Mouse (Mus musculus) G1E (cell line): ENCODE results near the gene Slc9a9.

Experiments used
- CTCF ChIP-seq: IDR thresholded peaks from 2 replicates; pipeline ENCODE4 v1.5.1; 2012; ENCODE audit warnings: low read depth, low read length, inconsistent platforms, mixed read lengths
- GATA1 ChIP-seq: IDR thresholded peaks from 2 replicates; pipeline ENCODE4 v1.6.1; 2012; ENCODE audit warnings: borderline replicate concordance, low read length, inconsistent platforms, mixed read lengths
- POLR2AphosphoS5 ChIP-seq: IDR thresholded peaks from 2 replicates; pipeline ENCODE4 v1.6.1; 2012; ENCODE audit warnings: low read depth, low read length, inconsistent platforms; ENCODE audit not compliant: insufficient replicate concordance
- TAL1 ChIP-seq: conservative IDR thresholded peaks from 2 replicates; pipeline ENCODE4 v1.6.1; 2012; ENCODE audit warnings: low read depth, low read length, inconsistent platforms, mixed read lengths

GRCm38 (mm10) chr9:95120062-95120461 is 450.4 kb downstream of the Slc9a9 start:
- TF ChIP-seq CTCF (no peak), GATA1 (no peak), POLR2AphosphoS5 (no peak), TAL1 (no peak)
